Mouse (Mus musculus) 3T3-L1 (cell line): ENCODE measurements around the gene Arid1b.
"Not testable (repeated sequence)": the region's sequence is repeated elsewhere in the genome, so short reads cannot be mapped to it uniquely, and the experiment has no call there.

Experiments used
- DNase-seq: peaks from one replicate; pipeline ENCODE4 v3.0.0-alpha.2; 2015; ENCODE audit warnings: low read depth, low spot score

Gene Arid1b

GRCm38 (mm10) chr17:5085942-5086341 lies 91.8 kb downstream of the Arid1b start:
- DNase-seq = no peak

GRCm38 (mm10) chr17:5088241-5088640 lies 94.1 kb downstream of the Arid1b start:
- DNase-seq = not testable (repeated sequence)

- DNase-seq = no peak
Observed at GRCm38 (mm10) chr17:5088822-5089221, 94.7 kb downstream of the Arid1b start.

- no peak for DNase-seq
Observed at GRCm38 (mm10) chr17:5089541-5089940, 95.4 kb downstream of the Arid1b start.

GRCm38 (mm10) chr17:5091490-5091889 lies 97.4 kb downstream of the Arid1b start:
- DNase-seq = no peak

GRCm38 (mm10) chr17:5091934-5092333 lies 97.8 kb downstream of the Arid1b start:
- no peak for DNase-seq

- DNase-seq = not testable (repeated sequence)
Observed at GRCm38 (mm10) chr17:5093343-5093742, 99.2 kb downstream of the Arid1b start.

GRCm38 (mm10) chr17:5094636-5095035 lies 100.5 kb downstream of the Arid1b start:
- peak; percentile 72 for DNase-seq

- DNase-seq = no peak
Observed at GRCm38 (mm10) chr17:5095741-5096140, 101.6 kb downstream of the Arid1b start.

GRCm38 (mm10) chr17:5097046-5097445 lies 102.9 kb downstream of the Arid1b start:
- DNase-seq = no peak

GRCm38 (mm10) chr17:5097545-5098475 lies 103.7 kb downstream of the Arid1b start:
- DNase-seq = no peak

GRCm38 (mm10) chr17:5098727-5099126 lies 104.6 kb downstream of the Arid1b start:
- no peak for DNase-seq

- DNase-seq = no peak
Observed at GRCm38 (mm10) chr17:5099238-5099637, 105.1 kb downstream of the Arid1b start.

- DNase-seq = no peak
Observed at GRCm38 (mm10) chr17:5101157-5101556, 107.0 kb downstream of the Arid1b start.

- no peak for DNase-seq
Observed at GRCm38 (mm10) chr17:5101887-5102286, 107.8 kb downstream of the Arid1b start.

- DNase-seq = no peak
Observed at GRCm38 (mm10) chr17:5105746-5106145, 111.6 kb downstream of the Arid1b start.

- no peak for DNase-seq
Observed at GRCm38 (mm10) chr17:5106263-5107195, 112.4 kb downstream of the Arid1b start.

- DNase-seq = no peak
Observed at GRCm38 (mm10) chr17:5107501-5107900, 113.4 kb downstream of the Arid1b start.

GRCm38 (mm10) chr17:5108022-5108421 lies 113.9 kb downstream of the Arid1b start:
- DNase-seq = peak; percentile 44

GRCm38 (mm10) chr17:5108546-5109142 lies 114.5 kb downstream of the Arid1b start:
- DNase-seq = no peak

- no peak for DNase-seq
Observed at GRCm38 (mm10) chr17:5109343-5109742, 115.2 kb downstream of the Arid1b start.

- no peak for DNase-seq
Observed at GRCm38 (mm10) chr17:5110159-5110558, 116.0 kb downstream of the Arid1b start.
